Mouse (Mus musculus): ENCODE data around the gene Nr6a1. TPM values are rescaled to one million over a fixed set of nuclear protein-coding genes. Genes with fewer than 3 reads are reported as not detected.

Gene Nr6a1
- polyA plus RNA-seq, 1 experiment from 2014 or later = 6.6 TPM

GRCm38 (mm10) chr2:38964198-38964597 lies 36.7 kb upstream of the Nr6a1 start:
- no peaks in the 10 kb centered on the region for H3K36me3 ChIP-seq (ENCODE audit: control insufficient read depth, insufficient read depth, low read length)
- 48% methylated on average over 4 of the region's 4 CpGs for WGBS
- no peaks in the 10 kb centered on the region for H3K9me3 ChIP-seq (ENCODE audit: control insufficient read depth, low read length)
- no peak overlapping the region for H3K4me2 ChIP-seq (replicated peaks; ENCODE audit: low read depth, low read length)
- H3K9ac ChIP-seq (ENCODE audit: low read depth, low read length) = no peak overlapping the region
- no peaks in the 10 kb centered on the region for H3K27me3 ChIP-seq (ENCODE audit: control insufficient read depth, insufficient read depth, low read length)
- no peak overlapping the region for H3K27ac ChIP-seq (ENCODE audit: low read depth, low read length)
- no peaks in the 10 kb centered on the region for H3K4me1 ChIP-seq (replicated peaks; ENCODE audit: control insufficient read depth, insufficient read depth, low read length)
- ATAC-seq (ENCODE audit: low FRiP score) (no peak), DNase-seq (ENCODE audit: low spot score) (peak; percentile 53)
- no peak overlapping the region for H3K4me3 ChIP-seq (ENCODE audit: low read depth, low read length)

GRCm38 (mm10) chr2:38957671-38958223 lies 30.3 kb upstream of the Nr6a1 start:
- H3K4me2 ChIP-seq (replicated peaks; ENCODE audit: low read depth, low read length) = no peak overlapping the region
- DNase-seq (ENCODE audit: low spot score) = no peak
- ATAC-seq (ENCODE audit: low FRiP score) = no peak
- no peaks in the 10 kb centered on the region for H3K9me3 ChIP-seq (ENCODE audit: control insufficient read depth, low read length)
- H3K27me3 ChIP-seq (ENCODE audit: control insufficient read depth, insufficient read depth, low read length) = no peaks in the 10 kb centered on the region
- H3K4me1 ChIP-seq (replicated peaks; ENCODE audit: control insufficient read depth, insufficient read depth, low read length) = no peaks in the 10 kb centered on the region
- 84% methylated on average over 5 of the region's 5 CpGs for WGBS
- no peak overlapping the region for H3K9ac ChIP-seq (ENCODE audit: low read depth, low read length)
- no peak overlapping the region for H3K4me3 ChIP-seq (ENCODE audit: low read depth, low read length)
- no peaks in the 10 kb centered on the region for H3K36me3 ChIP-seq (ENCODE audit: control insufficient read depth, insufficient read depth, low read length)
- H3K27ac ChIP-seq (ENCODE audit: low read depth, low read length) = no peak overlapping the region

GRCm38 (mm10) chr2:38956062-38956461 lies 28.6 kb upstream of the Nr6a1 start:
- DNase-seq (ENCODE audit: low spot score) = no peak
- H3K9me3 ChIP-seq (ENCODE audit: control insufficient read depth, low read length) = no peaks in the 10 kb centered on the region
- no peak overlapping the region for H3K9ac ChIP-seq (ENCODE audit: low read depth, low read length)
- no peaks in the 10 kb centered on the region for H3K4me1 ChIP-seq (replicated peaks; ENCODE audit: control insufficient read depth, insufficient read depth, low read length)
- no peak for ATAC-seq (ENCODE audit: low FRiP score)
- WGBS = 82% methylated on average over 2 of the region's 2 CpGs
- no peaks in the 10 kb centered on the region for H3K36me3 ChIP-seq (ENCODE audit: control insufficient read depth, insufficient read depth, low read length)
- H3K4me2 ChIP-seq (replicated peaks; ENCODE audit: low read depth, low read length) = no peak overlapping the region
- H3K27me3 ChIP-seq (ENCODE audit: control insufficient read depth, insufficient read depth, low read length) = no peaks in the 10 kb centered on the region
- no peak overlapping the region for H3K27ac ChIP-seq (ENCODE audit: low read depth, low read length)
- H3K4me3 ChIP-seq (ENCODE audit: low read depth, low read length) = no peak overlapping the region

GRCm38 (mm10) chr2:38953152-38953883 lies 25.8 kb upstream of the Nr6a1 start:
- 81% methylated on average over 5 of the region's 5 CpGs for WGBS

GRCm38 (mm10) chr2:38950281-38950719 lies 22.8 kb upstream of the Nr6a1 start:
- WGBS = 86% methylated on average over 7 of the region's 7 CpGs
- DNase-seq (ENCODE audit: low spot score) (no peak), ATAC-seq (ENCODE audit: low FRiP score) (no peak)
- H3K4me1 ChIP-seq (replicated peaks; ENCODE audit: control insufficient read depth, insufficient read depth, low read length) = no peaks in the 10 kb centered on the region
- no peak overlapping the region for H3K9ac ChIP-seq (ENCODE audit: low read depth, low read length)
- H3K36me3 ChIP-seq (ENCODE audit: control insufficient read depth, insufficient read depth, low read length) = no peaks in the 10 kb centered on the region
- H3K9me3 ChIP-seq (ENCODE audit: control insufficient read depth, low read length) = no peaks in the 10 kb centered on the region
- no peak overlapping the region for H3K27ac ChIP-seq (ENCODE audit: low read depth, low read length)
- H3K4me2 ChIP-seq (replicated peaks; ENCODE audit: low read depth, low read length) = no peak overlapping the region
- H3K27me3 ChIP-seq (ENCODE audit: control insufficient read depth, insufficient read depth, low read length) = no peaks in the 10 kb centered on the region
- H3K4me3 ChIP-seq (ENCODE audit: low read depth, low read length) = no peak overlapping the region

More at GRCm38 (mm10) chr2:38953152-38953883, 25.8 kb upstream of the Nr6a1 start:
- ATAC-seq (ENCODE audit: low FRiP score) (no peak), DNase-seq (ENCODE audit: low spot score) (no peak)
- no peak overlapping the region for H3K4me3 ChIP-seq (ENCODE audit: low read depth, low read length)
- no peaks in the 10 kb centered on the region for H3K9me3 ChIP-seq (ENCODE audit: control insufficient read depth, low read length)
- no peak overlapping the region for H3K4me2 ChIP-seq (replicated peaks; ENCODE audit: low read depth, low read length)
- no peaks in the 10 kb centered on the region for H3K4me1 ChIP-seq (replicated peaks; ENCODE audit: control insufficient read depth, insufficient read depth, low read length)
- H3K9ac ChIP-seq (ENCODE audit: low read depth, low read length) = no peak overlapping the region
- H3K36me3 ChIP-seq (ENCODE audit: control insufficient read depth, insufficient read depth, low read length) = no peaks in the 10 kb centered on the region
- H3K27ac ChIP-seq (ENCODE audit: low read depth, low read length) = no peak overlapping the region
- H3K27me3 ChIP-seq (ENCODE audit: control insufficient read depth, insufficient read depth, low read length) = no peaks in the 10 kb centered on the region

- no peak overlapping the region for H3K4me3 ChIP-seq (ENCODE audit: low read depth, low read length)
- H3K9ac ChIP-seq (ENCODE audit: low read depth, low read length) = no peak overlapping the region
- DNase-seq (ENCODE audit: low spot score) (no peak), ATAC-seq (ENCODE audit: low FRiP score) (no peak)
- no peaks in the 10 kb centered on the region for H3K9me3 ChIP-seq (ENCODE audit: control insufficient read depth, low read length)
- H3K27ac ChIP-seq (ENCODE audit: low read depth, low read length) = no peak overlapping the region
- no peaks in the 10 kb centered on the region for H3K4me1 ChIP-seq (replicated peaks; ENCODE audit: control insufficient read depth, insufficient read depth, low read length)
- no peaks in the 10 kb centered on the region for H3K36me3 ChIP-seq (ENCODE audit: control insufficient read depth, insufficient read depth, low read length)
- H3K27me3 ChIP-seq (ENCODE audit: control insufficient read depth, insufficient read depth, low read length) = no peaks in the 10 kb centered on the region
- no peak overlapping the region for H3K4me2 ChIP-seq (replicated peaks; ENCODE audit: low read depth, low read length)
- WGBS = 71% methylated on average over 7 of the region's 7 CpGs
These were observed 20.1 kb upstream of the Nr6a1 start for GRCm38 (mm10) chr2:38947566-38947965.

GRCm38 (mm10) chr2:38944460-38945161 lies 17.1 kb upstream of the Nr6a1 start:
- DNase-seq (ENCODE audit: low spot score) = no peak
- no peak overlapping the region for H3K4me2 ChIP-seq (replicated peaks; ENCODE audit: low read depth, low read length)
- H3K27ac ChIP-seq (ENCODE audit: low read depth, low read length) = no peak overlapping the region
- no peaks in the 10 kb centered on the region for H3K27me3 ChIP-seq (ENCODE audit: control insufficient read depth, insufficient read depth, low read length)
- H3K9me3 ChIP-seq (ENCODE audit: control insufficient read depth, low read length) = no peaks in the 10 kb centered on the region
- H3K4me1 ChIP-seq (replicated peaks; ENCODE audit: control insufficient read depth, insufficient read depth, low read length) = no peaks in the 10 kb centered on the region
- WGBS = 72% methylated on average over 3 of the region's 3 CpGs
- no peak overlapping the region for H3K4me3 ChIP-seq (ENCODE audit: low read depth, low read length)
- no peak for ATAC-seq (ENCODE audit: low FRiP score)
- H3K36me3 ChIP-seq (ENCODE audit: control insufficient read depth, insufficient read depth, low read length) = no peaks in the 10 kb centered on the region
- no peak overlapping the region for H3K9ac ChIP-seq (ENCODE audit: low read depth, low read length)

GRCm38 (mm10) chr2:38943977-38944376 lies 16.5 kb upstream of the Nr6a1 start:
- no peaks in the 10 kb centered on the region for H3K36me3 ChIP-seq (ENCODE audit: control insufficient read depth, insufficient read depth, low read length)
- H3K4me2 ChIP-seq (replicated peaks; ENCODE audit: low read depth, low read length) = no peak overlapping the region
- no peak overlapping the region for H3K9ac ChIP-seq (ENCODE audit: low read depth, low read length)
- no peak overlapping the region for H3K27ac ChIP-seq (ENCODE audit: low read depth, low read length)
- no peak for DNase-seq (ENCODE audit: low spot score)
- no peaks in the 10 kb centered on the region for H3K27me3 ChIP-seq (ENCODE audit: control insufficient read depth, insufficient read depth, low read length)
- no peaks in the 10 kb centered on the region for H3K9me3 ChIP-seq (ENCODE audit: control insufficient read depth, low read length)
- no peaks in the 10 kb centered on the region for H3K4me1 ChIP-seq (replicated peaks; ENCODE audit: control insufficient read depth, insufficient read depth, low read length)
- H3K4me3 ChIP-seq (ENCODE audit: low read depth, low read length) = no peak overlapping the region
- WGBS = 42% methylated on average over 2 of the region's 2 CpGs
- no peak for ATAC-seq (ENCODE audit: low FRiP score)

Measured in hindbrain, embryonic 11.5 days (tissue).